Mouse (Mus musculus) testis, adult 2 months (tissue): ENCODE results near the gene Tcstv1.
"Not testable (repeated sequence)": the region's sequence is repeated elsewhere in the genome, so short reads cannot be mapped to it uniquely, and the experiment has no call there.

ENCODE experiments used
- CTCF ChIP-seq: fragments of 200-500 bp; IDR thresholded peaks from 2 replicates; pipeline ENCODE4 v1.5.1; 2012; ENCODE audit warnings: low read depth, mild to moderate bottlenecking, inconsistent platforms, low read length, moderate library complexity; ENCODE audit not compliant: control insufficient read depth, insufficient read depth, insufficient replicate concordance
- POLR2A ChIP-seq: fragments of 200-500 bp; IDR thresholded peaks from 2 replicates; pipeline ENCODE4 v1.6.1; 2012; ENCODE audit warnings: low read depth, mild to moderate bottlenecking, inconsistent platforms, low read length, moderate library complexity; ENCODE audit not compliant: control insufficient read depth

GRCm38 (mm10) chr13:119924597-119925340 is 30.2 kb upstream of the Tcstv1 start:
- TF ChIP-seq POLR2A, CTCF: not testable (repeated sequence)
